In genomic region chr11:99646444-99646843, GRCm38 (mm10) we compare ENCODE assay signal across 36 mouse cellular contexts. TPM values are rescaled to one million over a fixed set of nuclear protein-coding genes. Genes with fewer than 3 reads are reported as not detected.
DNase-seq lines count a peak whose midpoint lies in the region; ATAC-seq and TF ChIP-seq lines count a peak whose summit lies in the region.
"Had no signal": no experiment of that assay in that cellular context is flagged by ENCODE, and none has a peak within 500 bp of the region (broad histone marks: within the 10 kb centered on the region; RNA-seq: fewer than 3 reads in every experiment).

No protein-coding gene starts in this region.

- no peaks in the 10 kb centered on the region for H3K4me1 ChIP-seq in forebrain, postnatal 0 days (ENCODE audit: insufficient read depth)
- no peaks in the 10 kb centered on the region for H3K4me1 ChIP-seq in forebrain, embryonic 16.5 days (replicated peaks; ENCODE audit: control insufficient read depth, insufficient read depth, low read length)
- H3K4me1 ChIP-seq: embryonic facial prominence, embryonic 15.5 days; forebrain, embryonic 12.5 days; heart, embryonic 10.5 days; heart, embryonic 15.5 days; hindbrain, embryonic 12.5 days; intestine, embryonic 15.5 days; lung, embryonic 15.5 days; neural tube, embryonic 12.5 days had no signal

- no peak overlapping the region for H3K9ac ChIP-seq in forebrain, postnatal 0 days
- no peak overlapping the region for H3K9ac ChIP-seq in forebrain, embryonic 16.5 days (replicated peaks; ENCODE audit: low read depth, low read length)
- H3K9ac ChIP-seq: embryonic facial prominence, embryonic 15.5 days; forebrain, embryonic 12.5 days; heart, embryonic 15.5 days; hindbrain, embryonic 12.5 days; intestine, embryonic 15.5 days; limb, embryonic 12.5 days; lung, embryonic 15.5 days; neural tube, embryonic 12.5 days had no signal

- no peak overlapping the region for H3K4me2 ChIP-seq in forebrain, postnatal 0 days (ENCODE audit: low read depth)
- H3K4me2 ChIP-seq in forebrain, embryonic 16.5 days (ENCODE audit: low read length), result no peak overlapping the region
- H3K4me2 ChIP-seq: embryonic facial prominence, embryonic 15.5 days; forebrain, embryonic 12.5 days; heart, embryonic 15.5 days; hindbrain, embryonic 12.5 days; intestine, embryonic 15.5 days; limb, embryonic 12.5 days; liver, embryonic 11.5 days; lung, embryonic 15.5 days; midbrain, embryonic 11.5 days; neural tube, embryonic 12.5 days had no signal

- intact Hi-C loops in left cerebral cortex, postnatal 4 days (cut with DNase I), result no loop called here

- no peaks in the 10 kb centered on the region for H3K9me3 ChIP-seq in forebrain, postnatal 0 days (ENCODE audit: low read length)
- H3K9me3 ChIP-seq in forebrain, embryonic 16.5 days (ENCODE audit: control insufficient read depth, low read length), result no peaks in the 10 kb centered on the region
- H3K9me3 ChIP-seq: embryonic facial prominence, embryonic 15.5 days; forebrain, embryonic 12.5 days; heart, embryonic 10.5 days; heart, embryonic 15.5 days; hindbrain, embryonic 12.5 days; intestine, embryonic 15.5 days; limb, embryonic 12.5 days; lung, embryonic 15.5 days; neural tube, embryonic 12.5 days had no signal

- no peak for TF ChIP-seq CTCF in forebrain, postnatal 0 days (IDR thresholded peaks at IDR 0.05; ENCODE audit: low read depth)

- H3K4me3 ChIP-seq in forebrain, postnatal 0 days (ENCODE audit: low read depth, low read length), result no peak overlapping the region
- no peak overlapping the region for H3K4me3 ChIP-seq in forebrain, embryonic 16.5 days (replicated peaks; ENCODE audit: low read length)
- H3K4me3 ChIP-seq: embryonic facial prominence, embryonic 15.5 days; forebrain, embryonic 12.5 days; heart, embryonic 10.5 days; heart, embryonic 15.5 days; hindbrain, embryonic 12.5 days; intestine, embryonic 15.5 days; limb, embryonic 12.5 days; lung, embryonic 15.5 days; neural tube, embryonic 12.5 days had no signal

- no peaks in the 10 kb centered on the region for H3K36me3 ChIP-seq in forebrain, postnatal 0 days (ENCODE audit: insufficient read depth)
- H3K36me3 ChIP-seq in forebrain, embryonic 16.5 days (ENCODE audit: control insufficient read depth, insufficient read depth), result no peaks in the 10 kb centered on the region
- H3K36me3 ChIP-seq: embryonic facial prominence, embryonic 15.5 days; forebrain, embryonic 12.5 days; heart, embryonic 10.5 days; heart, embryonic 15.5 days; hindbrain, embryonic 12.5 days; intestine, embryonic 15.5 days; limb, embryonic 12.5 days; lung, embryonic 15.5 days; neural tube, embryonic 12.5 days had no signal

- whole genome bisulfite sequencing in forebrain, postnatal 0 days, result 70% methylated on average over 15 of the region's 15 CpGs
- WGBS in forebrain, embryonic 16.5 days, result 82% methylated on average over 15 of the region's 15 CpGs

- H3K27me3 ChIP-seq in forebrain, postnatal 0 days (ENCODE audit: insufficient read depth, low read length), result no peaks in the 10 kb centered on the region
- H3K27me3 ChIP-seq in forebrain, embryonic 16.5 days (replicated peaks; ENCODE audit: control insufficient read depth, insufficient read depth, low read length), result no peaks in the 10 kb centered on the region
- H3K27me3 ChIP-seq: embryonic facial prominence, embryonic 15.5 days; forebrain, embryonic 12.5 days; heart, embryonic 15.5 days; hindbrain, embryonic 12.5 days; intestine, embryonic 15.5 days; lung, embryonic 15.5 days; neural tube, embryonic 12.5 days had no signal

- ATAC-seq in forebrain, postnatal 0 days, result no peak
- no peak for ATAC-seq in forebrain, embryonic 16.5 days
- ATAC-seq: CD4-positive, CD25-positive, alpha-beta regulatory T cell, adult 4 months; hindbrain, postnatal 0 days; intestine, embryonic 15.5 days; midbrain, embryonic 16.5 days had no signal

- DNase-seq in forebrain, postnatal 0 days, result peak; percentile 17
- DNase-seq in left cerebral cortex, adult 18-20 months (ENCODE audit: low spot score in 2 of 2), result peak; percentile 11 to 41
- no peak for DNase-seq in left cerebral cortex, postnatal 4 days
- peak; percentile 13 to 19 for DNase-seq in right cerebral cortex, adult 2 months (ENCODE audit: low spot score in 2 of 2)
- no peak for DNase-seq in right cerebral cortex, postnatal 4 days
- DNase-seq in telencephalon, adult 2 months (ENCODE audit: low read depth, low spot score), result peak; percentile 22
- DNase-seq in c-Kit-positive CD71-positive TER-119-positive erythroid progenitor cells, embryonic 14.5 days (ENCODE audit: low spot score), result no peak
- DNase-seq: adrenal gland, postnatal 25 days; cerebellum, adult 8-10 months; gastrocnemius, postnatal 10 days; heart, adult 11 months; kidney, adult 2 months; kidney, postnatal 4 days had no signal

- no peak overlapping the region for H3K27ac ChIP-seq in forebrain, postnatal 0 days (ENCODE audit: low read depth, low read length)
- H3K27ac ChIP-seq in forebrain, embryonic 16.5 days (ENCODE audit: low read length), result no peak overlapping the region
- H3K27ac ChIP-seq: embryonic facial prominence, embryonic 15.5 days; forebrain, embryonic 12.5 days; heart, embryonic 10.5 days; heart, embryonic 15.5 days; hindbrain, embryonic 12.5 days; hindbrain, postnatal 0 days; intestine, embryonic 15.5 days; kidney, postnatal 0 days; limb, embryonic 12.5 days; lung, embryonic 15.5 days; neural tube, embryonic 12.5 days had no signal

RNA-seq across cellular contexts. Expression of gene Krtap4-7, which starts 2.6 kb away (rescaled TPM):
- total RNA-seq in forebrain, postnatal 0 days (2014; rRNA removed), result not detected in 2 replicates
- polyA plus RNA-seq in forebrain, postnatal 0 days (2015; fragmentation: Nextera tagmentation; extraction: Ambion mirVana), result not detected in 2 replicates
- not detected in 2 replicates for polyA plus RNA-seq in forebrain, embryonic 16.5 days (2015; fragmentation: Nextera tagmentation; extraction: Ambion mirVana)
- not detected for total RNA-seq in left cerebral cortex, adult 18-20 months (2021)
- total RNA-seq in left cerebral cortex, postnatal 4 days (2021), result not detected
- total RNA-seq: adrenal gland, postnatal 25 days; common myeloid progenitor, adult 5-6 weeks; gastrocnemius, postnatal 10 days; heart, postnatal 25 days; hindbrain, postnatal 0 days; megakaryocyte progenitor cell, adult 5-6 weeks had no signal
- polyA plus RNA-seq: brain, embryonic 14.5 days; CD4-positive, CD25-positive, alpha-beta regulatory T cell, adult 4 months; forebrain, embryonic 12.5 days; frontal cortex, adult 2 months; heart, embryonic 10.5 days; heart, embryonic 15.5 days; hindbrain, embryonic 12.5 days; hindbrain, postnatal 0 days; intestine, embryonic 15.5 days; kidney, adult 2 months; kidney, postnatal 0 days; limb, embryonic 12.5 days; liver, embryonic 11.5 days; liver, embryonic 16.5 days; lung, embryonic 15.5 days; midbrain, embryonic 11.5 days; midbrain, embryonic 16.5 days; neural tube, embryonic 12.5 days; stomach, embryonic 14.5 days had no signal

RNA-seq across cellular contexts. Expression of gene Gm11555, which starts 3.6 kb away (rescaled TPM):
- total RNA-seq in forebrain, postnatal 0 days (2014; rRNA removed), result not detected in 2 replicates
- not detected in 2 replicates for polyA plus RNA-seq in forebrain, postnatal 0 days (2015; fragmentation: Nextera tagmentation; extraction: Ambion mirVana)
- polyA plus RNA-seq in forebrain, embryonic 16.5 days (2015; fragmentation: Nextera tagmentation; extraction: Ambion mirVana), result not detected in 2 replicates
- not detected for total RNA-seq in left cerebral cortex, adult 18-20 months (2021)
- not detected for total RNA-seq in left cerebral cortex, postnatal 4 days (2021)
- total RNA-seq: adrenal gland, postnatal 25 days; common myeloid progenitor, adult 5-6 weeks; gastrocnemius, postnatal 10 days; heart, postnatal 25 days; hindbrain, postnatal 0 days; megakaryocyte progenitor cell, adult 5-6 weeks had no signal
- polyA plus RNA-seq: brain, embryonic 14.5 days; CD4-positive, CD25-positive, alpha-beta regulatory T cell, adult 4 months; forebrain, embryonic 12.5 days; frontal cortex, adult 2 months; heart, embryonic 10.5 days; heart, embryonic 15.5 days; hindbrain, embryonic 12.5 days; hindbrain, postnatal 0 days; intestine, embryonic 15.5 days; kidney, adult 2 months; kidney, postnatal 0 days; limb, embryonic 12.5 days; liver, embryonic 11.5 days; liver, embryonic 16.5 days; lung, embryonic 15.5 days; midbrain, embryonic 11.5 days; midbrain, embryonic 16.5 days; neural tube, embryonic 12.5 days; stomach, embryonic 14.5 days had no signal

RNA-seq across cellular contexts. Expression of gene Krtap4-2, which starts 11.6 kb away (rescaled TPM):
- total RNA-seq in forebrain, postnatal 0 days (2014; rRNA removed), result not detected in 2 replicates
- polyA plus RNA-seq in forebrain, postnatal 0 days (2015; fragmentation: Nextera tagmentation; extraction: Ambion mirVana), result not detected in 2 replicates
- polyA plus RNA-seq in forebrain, embryonic 16.5 days (2015; fragmentation: Nextera tagmentation; extraction: Ambion mirVana), result not detected in 2 replicates
- total RNA-seq in left cerebral cortex, adult 18-20 months (2021), result not detected
- not detected for total RNA-seq in left cerebral cortex, postnatal 4 days (2021)
- total RNA-seq: adrenal gland, postnatal 25 days; common myeloid progenitor, adult 5-6 weeks; gastrocnemius, postnatal 10 days; heart, postnatal 25 days; hindbrain, postnatal 0 days; megakaryocyte progenitor cell, adult 5-6 weeks had no signal
- polyA plus RNA-seq: brain, embryonic 14.5 days; CD4-positive, CD25-positive, alpha-beta regulatory T cell, adult 4 months; forebrain, embryonic 12.5 days; frontal cortex, adult 2 months; heart, embryonic 10.5 days; heart, embryonic 15.5 days; hindbrain, embryonic 12.5 days; hindbrain, postnatal 0 days; intestine, embryonic 15.5 days; kidney, adult 2 months; kidney, postnatal 0 days; limb, embryonic 12.5 days; liver, embryonic 11.5 days; liver, embryonic 16.5 days; lung, embryonic 15.5 days; midbrain, embryonic 11.5 days; neural tube, embryonic 12.5 days; stomach, embryonic 14.5 days had no signal

RNA-seq across cellular contexts. Expression of gene Gm11563, which starts 12.3 kb away (rescaled TPM):
- total RNA-seq in forebrain, postnatal 0 days (2014; rRNA removed), result not detected in 2 replicates
- polyA plus RNA-seq in forebrain, postnatal 0 days (2015; fragmentation: Nextera tagmentation; extraction: Ambion mirVana), result not detected in 2 replicates
- polyA plus RNA-seq in forebrain, embryonic 16.5 days (2015; fragmentation: Nextera tagmentation; extraction: Ambion mirVana), result not detected in 2 replicates
- total RNA-seq in left cerebral cortex, adult 18-20 months (2021), result not detected
- not detected for total RNA-seq in left cerebral cortex, postnatal 4 days (2021)
- total RNA-seq: adrenal gland, postnatal 25 days; common myeloid progenitor, adult 5-6 weeks; gastrocnemius, postnatal 10 days; heart, postnatal 25 days; hindbrain, postnatal 0 days; megakaryocyte progenitor cell, adult 5-6 weeks had no signal
- polyA plus RNA-seq: brain, embryonic 14.5 days; CD4-positive, CD25-positive, alpha-beta regulatory T cell, adult 4 months; forebrain, embryonic 12.5 days; frontal cortex, adult 2 months; heart, embryonic 10.5 days; heart, embryonic 15.5 days; hindbrain, embryonic 12.5 days; hindbrain, postnatal 0 days; intestine, embryonic 15.5 days; kidney, adult 2 months; kidney, postnatal 0 days; limb, embryonic 12.5 days; liver, embryonic 11.5 days; liver, embryonic 16.5 days; lung, embryonic 15.5 days; midbrain, embryonic 11.5 days; midbrain, embryonic 16.5 days; neural tube, embryonic 12.5 days; stomach, embryonic 14.5 days had no signal

RNA-seq across cellular contexts. Expression of gene Krtap4-1, which starts 18.4 kb away (rescaled TPM):
- total RNA-seq in forebrain, postnatal 0 days (2014; rRNA removed), result not detected in 2 replicates
- polyA plus RNA-seq in forebrain, postnatal 0 days (2015; fragmentation: Nextera tagmentation; extraction: Ambion mirVana), result not detected in 2 replicates
- not detected in 2 replicates for polyA plus RNA-seq in forebrain, embryonic 16.5 days (2015; fragmentation: Nextera tagmentation; extraction: Ambion mirVana)
- not detected for total RNA-seq in left cerebral cortex, adult 18-20 months (2021)
- not detected for total RNA-seq in left cerebral cortex, postnatal 4 days (2021)
- total RNA-seq: adrenal gland, postnatal 25 days; common myeloid progenitor, adult 5-6 weeks; gastrocnemius, postnatal 10 days; heart, postnatal 25 days; hindbrain, postnatal 0 days; megakaryocyte progenitor cell, adult 5-6 weeks had no signal
- polyA plus RNA-seq: brain, embryonic 14.5 days; CD4-positive, CD25-positive, alpha-beta regulatory T cell, adult 4 months; forebrain, embryonic 12.5 days; frontal cortex, adult 2 months; heart, embryonic 10.5 days; heart, embryonic 15.5 days; hindbrain, embryonic 12.5 days; hindbrain, postnatal 0 days; intestine, embryonic 15.5 days; kidney, adult 2 months; kidney, postnatal 0 days; limb, embryonic 12.5 days; liver, embryonic 11.5 days; liver, embryonic 16.5 days; lung, embryonic 15.5 days; midbrain, embryonic 11.5 days; midbrain, embryonic 16.5 days; neural tube, embryonic 12.5 days; stomach, embryonic 14.5 days had no signal

Comparison
In these comparisons a context has a peak if more than half of its experiments do, and no peak if none do; other contexts are left out.
1. DNase-seq: peak in forebrain, postnatal 0 days (single experiment), left cerebral cortex, adult 18-20 months (2 of 2), right cerebral cortex, adult 2 months (2 of 2) and telencephalon, adult 2 months (single experiment); none in left cerebral cortex, postnatal 4 days (single experiment), right cerebral cortex, postnatal 4 days (single experiment) and c-Kit-positive CD71-positive TER-119-positive erythroid progenitor cells, embryonic 14.5 days (single experiment).